Mouse (Mus musculus): ENCODE data around the gene Ethe1. TPM values are rescaled to one million over a fixed set of nuclear protein-coding genes. Genes with fewer than 3 reads are reported as not detected.

Gene Ethe1
- total and polyA plus RNA-seq, 3 experiments = 21.0 to 33.3 TPM; not detected in 1

DNA sequence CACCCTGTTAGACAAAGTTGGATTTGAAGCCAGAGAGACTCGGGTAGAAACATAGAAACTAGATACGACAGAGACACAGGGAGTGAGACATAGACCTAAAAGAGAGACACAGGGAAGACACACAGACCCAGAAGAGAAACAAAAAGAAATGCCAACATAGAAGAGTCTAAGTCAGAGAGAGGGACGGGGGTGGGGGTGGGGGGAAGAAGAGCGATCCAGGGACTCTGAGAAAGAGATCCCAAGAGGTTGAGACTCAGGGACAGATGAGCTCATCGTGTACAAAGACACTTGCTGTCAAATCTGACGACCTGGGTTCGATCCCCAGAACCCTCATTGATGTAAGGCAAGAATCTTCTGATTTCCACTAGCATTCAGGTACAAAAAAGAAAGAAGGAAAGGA, 24.4 kb downstream of the Ethe1 start:
- TF ChIP-seq UBTF (IDR thresholded peaks at IDR 0.05; ENCODE audit: borderline replicate concordance, insufficient read depth, low read depth, low read length) (0 out of 2 replicates have a peak, but pooled peaks have one; percentile 19), MAX (IDR thresholded peaks at IDR 0.05; ENCODE audit: low read length) (no peak)
- H3K9ac ChIP-seq (ENCODE audit: control insufficient read depth, low read depth, low read length, poor library complexity, severe bottlenecking) = peak overlapping the region; percentile 77
- no peak for DNase-seq (ENCODE audit: low read depth, low spot score)
- no peaks in the 10 kb centered on the region for H3K9me3 ChIP-seq (replicated peaks; ENCODE audit: insufficient read depth, low read length)
- H3K4me3 ChIP-seq (ENCODE audit: control insufficient read depth in 1 of 2, insufficient read depth in 1 of 2, low read depth in 2 of 2, low read length in 2 of 2) = peak overlapping the region; percentile 79 to 99
- H3K4me1 ChIP-seq (ENCODE audit: control insufficient read depth in 1 of 2, insufficient read depth in 2 of 2, low read length in 2 of 2) = peaks cover 0 to 20% of the 10 kb centered on the region in 2 experiments; a peak in 2 of 4 replicates
- H3K27me3 ChIP-seq (ENCODE audit: control insufficient read depth in 1 of 2, insufficient read depth in 2 of 2, low read length in 2 of 2) = no peaks in the 10 kb centered on the region
- H3K27ac ChIP-seq (ENCODE audit: control insufficient read depth, low read depth, low read length) = no peak overlapping the region
- peaks cover 0 to 13% of the 10 kb centered on the region in 2 experiments; a peak in 2 of 4 replicates for H3K36me3 ChIP-seq (ENCODE audit: control insufficient read depth in 1 of 2, insufficient read depth in 2 of 2, low read length in 2 of 2)
- H3K79me2 ChIP-seq (ENCODE audit: control insufficient read depth, insufficient read depth, low read length, poor library complexity) = peaks cover 1% of the 10 kb centered on the region; the same call in 1 of the 2 replicates

- H3K4me1 ChIP-seq (ENCODE audit: control insufficient read depth in 1 of 2, insufficient read depth in 2 of 2, low read length in 2 of 2) = peaks cover 0 to 26% of the 10 kb centered on the region in 2 experiments; a peak in 2 of 4 replicates
- H3K27me3 ChIP-seq (ENCODE audit: control insufficient read depth in 1 of 2, insufficient read depth in 2 of 2, low read length in 2 of 2) = no peaks in the 10 kb centered on the region
- no peak for DNase-seq (ENCODE audit: low read depth, low spot score)
- H3K4me3 ChIP-seq (ENCODE audit: control insufficient read depth in 1 of 2, insufficient read depth in 1 of 2, low read depth in 2 of 2, low read length in 2 of 2) = no peak overlapping the region
- TF ChIP-seq MYB (IDR thresholded peaks at IDR 0.05; ENCODE audit: low read depth, low read length) (no peak), MAX (IDR thresholded peaks at IDR 0.05; ENCODE audit: low read length) (no peak), TAL1 (IDR thresholded peaks at IDR 0.05; ENCODE audit: low read length) (no peak), E2F4 (IDR thresholded peaks at IDR 0.05; ENCODE audit: borderline replicate concordance, low read depth, low read length) (no peak), EP300 (IDR thresholded peaks at IDR 0.05; ENCODE audit: low read depth in 1 of 2, low read length in 2 of 2) (no peak), BHLHE40 (IDR thresholded peaks at IDR 0.05; ENCODE audit: borderline replicate concordance, low read depth, low read length) (no peak), RCOR1 (IDR thresholded peaks at IDR 0.05; ENCODE audit: low read depth, low read length) (no peak), USF1 (IDR thresholded peaks at IDR 0.05; ENCODE audit: low read depth, low read length) (no peak), UBTF (IDR thresholded peaks at IDR 0.05; ENCODE audit: borderline replicate concordance, insufficient read depth, low read depth, low read length) (no peak), MYC (IDR thresholded peaks at IDR 0.05; ENCODE audit: low read depth, low read length) (no peak), MXI1 (IDR thresholded peaks at IDR 0.05; ENCODE audit: low read depth, low read length) (no peak), GABPA (IDR thresholded peaks at IDR 0.05; ENCODE audit: low read depth, low read length) (no peak), CTCF (IDR thresholded peaks at IDR 0.05 in 2 of 3, conservative IDR thresholded peaks at IDR 0.05 in 1 of 3; ENCODE audit: control insufficient read depth in 1 of 3, insufficient read depth in 1 of 3, low read depth in 2 of 3, low read length in 3 of 3, poor library complexity in 1 of 3, severe bottlenecking in 1 of 3) (no peak), TBP (IDR thresholded peaks at IDR 0.05; ENCODE audit: low read depth, low read length) (no peak), SIN3A (IDR thresholded peaks at IDR 0.05; ENCODE audit: low read length) (no peak), MEF2A (IDR thresholded peaks at IDR 0.05; ENCODE audit: extremely low read depth, insufficient replicate concordance, low read depth, low read length, poor library complexity, severe bottlenecking) (no peak)
- peaks cover 1% of the 10 kb centered on the region; the same call in 1 of the 2 replicates for H3K79me2 ChIP-seq (ENCODE audit: control insufficient read depth, insufficient read depth, low read length, poor library complexity)
- no peak overlapping the region for H3K27ac ChIP-seq (ENCODE audit: control insufficient read depth, low read depth, low read length)
- H3K9ac ChIP-seq (ENCODE audit: control insufficient read depth, low read depth, low read length, poor library complexity, severe bottlenecking) = no peak overlapping the region
- H3K36me3 ChIP-seq (ENCODE audit: control insufficient read depth in 1 of 2, insufficient read depth in 2 of 2, low read length in 2 of 2) = peaks cover 0 to 16% of the 10 kb centered on the region in 2 experiments; a peak in 2 of 4 replicates
- H3K9me3 ChIP-seq (replicated peaks; ENCODE audit: insufficient read depth, low read length) = no peaks in the 10 kb centered on the region
Measured at GRCm38 (mm10) chr7:24612308-24612910, 25.1 kb downstream of the Ethe1 start.

All from MEL (cell line).